ENCODE assay signal across 1 mouse cellular context in the genomic region with DNA sequence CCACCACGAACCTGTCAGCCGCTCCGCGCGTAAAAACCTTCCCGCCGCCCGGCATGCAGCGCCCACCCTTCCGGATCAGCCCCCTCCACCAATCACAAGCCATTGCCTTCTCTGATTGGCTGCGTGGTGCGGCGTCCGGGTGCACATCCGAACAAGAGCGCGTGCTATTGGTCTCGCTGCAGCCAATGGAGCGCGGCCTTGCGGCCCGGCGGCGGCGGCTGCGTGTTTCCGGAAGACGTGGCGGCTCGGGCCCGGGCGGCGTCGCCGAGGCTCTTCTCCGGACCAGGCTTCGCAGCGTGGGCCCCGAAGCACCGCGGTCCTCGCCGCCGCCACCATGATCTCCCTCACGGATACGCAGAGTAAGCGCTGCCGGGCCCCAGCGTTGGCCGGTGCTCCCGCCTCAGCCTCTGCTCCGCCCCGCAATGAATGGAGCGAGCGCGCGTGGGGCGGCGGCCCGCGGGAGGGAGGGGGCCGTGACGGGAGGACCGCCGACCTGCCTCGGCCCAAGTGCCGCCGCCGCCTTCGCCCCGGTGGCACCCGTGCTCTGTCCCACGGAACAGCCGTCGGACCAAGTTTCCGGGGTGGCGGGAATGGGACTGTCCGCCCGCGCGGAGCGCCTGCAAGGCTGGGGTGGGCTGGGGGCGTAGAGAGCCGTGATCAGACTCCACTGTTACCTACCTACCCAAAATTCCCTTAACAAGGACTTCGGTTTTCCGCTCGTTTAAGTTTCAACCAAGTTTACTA.
TF ChIP-seq lines count a peak whose summit lies in the region.

A gene (minus strand): TSS at position 77 of the 744 bp plus-strand sequence.
A gene (plus strand): TSS at position 211 of the 744 bp plus-strand sequence.

TF ChIP-seq in MEL, 35 proteins besides CTCF, POLR2A, EP300 and RAD21 (continued from another document):
- TF ChIP-seq ELF1 (IDR thresholded peaks at IDR 0.05; ENCODE audit: low read depth, low read length) = peak; percentile 97
- peak; percentile 73; the same call in 1 of the 2 replicates for TF ChIP-seq ZMIZ1 (IDR thresholded peaks at IDR 0.05; ENCODE audit: low read depth, low read length)
- TF ChIP-seq HCFC1 (IDR thresholded peaks at IDR 0.05; ENCODE audit: low read depth, low read length) = peak; percentile 88
- peak; percentile 88; the same call in 1 of the 2 replicates for TF ChIP-seq E2F4 (IDR thresholded peaks at IDR 0.05; ENCODE audit: borderline replicate concordance, low read depth, low read length)
- peak; percentile 23; the same call in 1 of the 2 replicates for TF ChIP-seq POLR2AphosphoS2 (IDR thresholded peaks at IDR 0.05; ENCODE audit: low read length)
- TF ChIP-seq UBTF (IDR thresholded peaks at IDR 0.05; ENCODE audit: borderline replicate concordance, insufficient read depth, low read depth, low read length) = no peak
- peak; percentile 62 for TF ChIP-seq TBP (IDR thresholded peaks at IDR 0.05; ENCODE audit: low read depth, low read length)
- peak; percentile 28; the same call in 1 of the 2 replicates for TF ChIP-seq NRF1 (IDR thresholded peaks at IDR 0.05; ENCODE audit: insufficient read depth, low read depth, low read length, poor library complexity, severe bottlenecking)
- TF ChIP-seq RCOR1 (IDR thresholded peaks at IDR 0.05; ENCODE audit: low read depth, low read length) = no peak
